Mouse (Mus musculus): ENCODE results near the gene Il5.

GRCm38 (mm10) chr11:53749716-53750352 is 29.2 kb downstream of the Il5 start:
- TF ChIP-seq CTCF (IDR thresholded peaks at IDR 0.05; ENCODE audit: extremely low read depth, insufficient read depth, insufficient read length, insufficient replicate concordance): no peak
- no peak for TF ChIP-seq POLR2A (IDR thresholded peaks at IDR 0.05; ENCODE audit: low read depth, low read length)
